Mouse (Mus musculus): ENCODE data around the gene Slc25a1. TPM values are rescaled to one million over a fixed set of nuclear protein-coding genes. Genes with fewer than 3 reads are reported as not detected.

Slc25a1 gene
- polyA plus RNA-seq, 2 experiments = 33.4 to 50.6 TPM

DNA sequence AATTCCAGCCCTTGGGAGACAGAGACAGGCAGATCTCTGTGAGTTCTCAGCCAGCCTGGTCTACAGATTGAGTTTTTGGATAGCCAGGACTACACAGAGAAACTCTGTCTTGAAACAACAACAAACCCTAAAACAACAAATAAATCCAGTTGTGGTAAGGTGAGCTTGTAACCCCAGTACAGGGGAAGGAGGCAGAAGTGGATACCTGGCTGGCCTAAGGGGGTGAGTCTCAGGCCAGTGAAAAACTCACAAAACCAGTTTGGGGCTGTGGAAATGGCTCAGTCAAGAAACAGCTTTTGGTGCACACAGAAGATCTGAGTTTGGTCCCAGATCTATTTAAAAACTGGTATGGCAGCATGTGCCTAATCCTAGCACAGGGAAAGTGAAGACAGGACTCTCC, 45.8 kb downstream of the Slc25a1 start:
- ATAC-seq (ENCODE audit: insufficient read depth) (no peak), DNase-seq (ENCODE audit: low read depth in 3 of 3, low spot score in 3 of 3) (no peak)
- H3K4me1 ChIP-seq (replicated peaks; ENCODE audit: control insufficient read depth in 2 of 2, insufficient read depth in 2 of 2, low read length in 1 of 2) = peaks cover 0 to 6% of the 10 kb centered on the region in 2 experiments; a peak in 1 of 4 replicates
- no peaks in the 10 kb centered on the region; the same call in none of the 2 replicates for H3K36me3 ChIP-seq (replicated peaks; ENCODE audit: control insufficient read depth, insufficient read depth, low read depth)
- no peak for TF ChIP-seq CTCF (IDR thresholded peaks at IDR 0.05; ENCODE audit: low read depth)
- TF ChIP-seq EP300 (IDR thresholded peaks at IDR 0.05; ENCODE audit: low read depth) = no peak
- no peak overlapping the region for H3K9ac ChIP-seq (replicated peaks)
- H3K9me3 ChIP-seq (ENCODE audit: control insufficient read depth, low read length) = no peaks in the 10 kb centered on the region; the same call in 1 of the 2 replicates
- no peak overlapping the region for H3K4me3 ChIP-seq (ENCODE audit: insufficient read depth in 1 of 2, low read depth in 2 of 2, low read length in 2 of 2)
- H3K4me2 ChIP-seq (ENCODE audit: low read depth) = no peak overlapping the region
- no peak overlapping the region for H3K27ac ChIP-seq
- no peaks in the 10 kb centered on the region for H3K27me3 ChIP-seq (ENCODE audit: control insufficient read depth, insufficient read depth, low read length)

GRCm38 (mm10) chr16:17879571-17879970, 48.4 kb downstream of the Slc25a1 start:
- Histone ChIP-seq H3K4me1 (replicated peaks; ENCODE audit: control insufficient read depth in 2 of 2, insufficient read depth in 2 of 2, low read length in 1 of 2) (peaks cover 0 to 5% of the 10 kb centered on the region in 2 experiments; a peak in 2 of 4 replicates), H3K9me3 (ENCODE audit: control insufficient read depth, low read length) (no peaks in the 10 kb centered on the region; the same call in 1 of the 2 replicates), H3K36me3 (replicated peaks; ENCODE audit: control insufficient read depth, insufficient read depth, low read depth) (no peaks in the 10 kb centered on the region; the same call in none of the 2 replicates), H3K27ac (no peak overlapping the region), H3K27me3 (ENCODE audit: control insufficient read depth, insufficient read depth, low read length) (no peaks in the 10 kb centered on the region), H3K4me3 (ENCODE audit: insufficient read depth in 1 of 2, low read depth in 2 of 2, low read length in 2 of 2) (no peak overlapping the region), H3K9ac (replicated peaks) (no peak overlapping the region), H3K4me2 (ENCODE audit: low read depth) (no peak overlapping the region)
- no peak for ATAC-seq (ENCODE audit: insufficient read depth)
- 78% methylated on average over 4 of the region's 4 CpGs for WGBS (ENCODE audit: insufficient replicate concordance)
- TF ChIP-seq CTCF (IDR thresholded peaks at IDR 0.05; ENCODE audit: low read depth) (no peak), EP300 (IDR thresholded peaks at IDR 0.05; ENCODE audit: low read depth) (no peak)
- no peak for DNase-seq (ENCODE audit: low read depth in 3 of 3, low spot score in 3 of 3)

GRCm38 (mm10) chr16:17876096-17876495, 51.9 kb downstream of the Slc25a1 start:
- ATAC-seq (ENCODE audit: insufficient read depth) = no peak
- no peak for DNase-seq (ENCODE audit: low read depth in 3 of 3, low spot score in 3 of 3)
- Histone ChIP-seq H3K4me1 (replicated peaks; ENCODE audit: control insufficient read depth in 2 of 2, insufficient read depth in 2 of 2, low read length in 1 of 2) (peaks cover 24 to 25% of the 10 kb centered on the region in 2 experiments), H3K9me3 (ENCODE audit: control insufficient read depth, low read length) (no peaks in the 10 kb centered on the region; the same call in 1 of the 2 replicates), H3K9ac (replicated peaks) (no peak overlapping the region), H3K27me3 (ENCODE audit: control insufficient read depth, insufficient read depth, low read length) (no peaks in the 10 kb centered on the region), H3K4me3 (ENCODE audit: insufficient read depth in 1 of 2, low read depth in 2 of 2, low read length in 2 of 2) (no peak overlapping the region), H3K36me3 (replicated peaks; ENCODE audit: control insufficient read depth, insufficient read depth, low read depth) (no peaks in the 10 kb centered on the region), H3K27ac (no peak overlapping the region), H3K4me2 (ENCODE audit: low read depth) (no peak overlapping the region)
- 74% methylated on average over 1 of the region's 1 CpGs for WGBS (ENCODE audit: insufficient replicate concordance)
- TF ChIP-seq EP300 (IDR thresholded peaks at IDR 0.05; ENCODE audit: low read depth) = no peak
- no peak for TF ChIP-seq CTCF (IDR thresholded peaks at IDR 0.05; ENCODE audit: low read depth)

Other genes with a start within 250 kb of the Slc25a1 start
- gene Med15, start 195.3 kb downstream of the Slc25a1 start, polyA plus RNA-seq (2012; rRNA removed) = 18.0 and 20.6 TPM in 2 replicates
- gene Med15, start 195.3 kb downstream of the Slc25a1 start, polyA plus RNA-seq (2014; fragmentation: Nextera tagmentation; extraction: Ambion mirVana) = 11.4 and 14.8 TPM in 2 replicates
- 13.1 and 14.0 TPM in 2 replicates for gene Klhl22, start 168.6 kb downstream of the Slc25a1 start, polyA plus RNA-seq (2012; rRNA removed)
- gene Klhl22, start 168.6 kb downstream of the Slc25a1 start, polyA plus RNA-seq (2014; fragmentation: Nextera tagmentation; extraction: Ambion mirVana) = 10.8 and 11.6 TPM in 2 replicates
- 3.4 and 4.3 TPM in 2 replicates for gene Scarf2, start 130.9 kb downstream of the Slc25a1 start, polyA plus RNA-seq (2012; rRNA removed)
- gene Scarf2, start 130.9 kb downstream of the Slc25a1 start, polyA plus RNA-seq (2014; fragmentation: Nextera tagmentation; extraction: Ambion mirVana) = 0.51 and 1.0 TPM in 2 replicates
- not detected in 2 replicates for gene B830017H08Rik, start 95.1 kb downstream of the Slc25a1 start, polyA plus RNA-seq (2012; rRNA removed)
- not detected in 2 replicates for gene B830017H08Rik, start 95.1 kb downstream of the Slc25a1 start, polyA plus RNA-seq (2014; fragmentation: Nextera tagmentation; extraction: Ambion mirVana)
- 1.3 and 1.6 TPM in 2 replicates for gene Car15, start 89.9 kb downstream of the Slc25a1 start, polyA plus RNA-seq (2012; rRNA removed)
- gene Car15, start 89.9 kb downstream of the Slc25a1 start, polyA plus RNA-seq (2014; fragmentation: Nextera tagmentation; extraction: Ambion mirVana) = not detected in 2 replicates
- gene Gm20518, start 36.5 kb downstream of the Slc25a1 start, polyA plus RNA-seq (2012; rRNA removed) = 0.25 and 0.34 TPM in 2 replicates
- not detected in 2 replicates for gene Gm20518, start 36.5 kb downstream of the Slc25a1 start, polyA plus RNA-seq (2014; fragmentation: Nextera tagmentation; extraction: Ambion mirVana)
- gene Tssk1, start 34.0 kb downstream of the Slc25a1 start, polyA plus RNA-seq (2012; rRNA removed) = not detected in 2 replicates
- gene Tssk1, start 34.0 kb downstream of the Slc25a1 start, polyA plus RNA-seq (2014; fragmentation: Nextera tagmentation; extraction: Ambion mirVana) = not detected in 2 replicates
- gene Dgcr2, start 29.7 kb downstream of the Slc25a1 start, polyA plus RNA-seq (2012; rRNA removed) = 14.2 and 16.3 TPM in 2 replicates
- 13.2 and 15.5 TPM in 2 replicates for gene Dgcr2, start 29.7 kb downstream of the Slc25a1 start, polyA plus RNA-seq (2014; fragmentation: Nextera tagmentation; extraction: Ambion mirVana)
- gene Tssk2, start 29.6 kb downstream of the Slc25a1 start, polyA plus RNA-seq (2012; rRNA removed) = not detected in 2 replicates
- not detected in 2 replicates for gene Tssk2, start 29.6 kb downstream of the Slc25a1 start, polyA plus RNA-seq (2014; fragmentation: Nextera tagmentation; extraction: Ambion mirVana)
- gene Ess2, start 16.9 kb downstream of the Slc25a1 start, polyA plus RNA-seq (2012; rRNA removed) = 6.3 and 7.5 TPM in 2 replicates
- gene Ess2, start 16.9 kb downstream of the Slc25a1 start, polyA plus RNA-seq (2014; fragmentation: Nextera tagmentation; extraction: Ambion mirVana) = 6.8 and 7.6 TPM in 2 replicates
- not detected in 2 replicates for gene Gsc2, start 13.2 kb downstream of the Slc25a1 start, polyA plus RNA-seq (2012; rRNA removed)
- gene Gsc2, start 13.2 kb downstream of the Slc25a1 start, polyA plus RNA-seq (2014; fragmentation: Nextera tagmentation; extraction: Ambion mirVana) = not detected in 2 replicates
- 0.13 and 0.38 TPM in 2 replicates for gene Vpreb2, start 52.2 kb upstream of the Slc25a1 start, polyA plus RNA-seq (2012; rRNA removed)
- 0.66 and 0.88 TPM in 2 replicates for gene Vpreb2, start 52.2 kb upstream of the Slc25a1 start, polyA plus RNA-seq (2014; fragmentation: Nextera tagmentation; extraction: Ambion mirVana)
- gene Dgcr6, start 124.6 kb upstream of the Slc25a1 start, polyA plus RNA-seq (2012; rRNA removed) = 11.4 and 12.5 TPM in 2 replicates
- gene Dgcr6, start 124.6 kb upstream of the Slc25a1 start, polyA plus RNA-seq (2014; fragmentation: Nextera tagmentation; extraction: Ambion mirVana) = 22.1 and 22.5 TPM in 2 replicates
- 4.3 and 5.5 TPM in 2 replicates for gene Prodh, start 162.0 kb upstream of the Slc25a1 start, polyA plus RNA-seq (2012; rRNA removed)
- gene Prodh, start 162.0 kb upstream of the Slc25a1 start, polyA plus RNA-seq (2014; fragmentation: Nextera tagmentation; extraction: Ambion mirVana) = 2.6 and 3.2 TPM in 2 replicates
- gene Rtn4r, start 199.4 kb upstream of the Slc25a1 start, polyA plus RNA-seq (2012; rRNA removed) = 0.52 and 0.91 TPM in 2 replicates
- 0.32 and 0.46 TPM in 2 replicates for gene Rtn4r, start 199.4 kb upstream of the Slc25a1 start, polyA plus RNA-seq (2014; fragmentation: Nextera tagmentation; extraction: Ambion mirVana)